Mouse (Mus musculus) R1 (cell line): ENCODE data around the gene Spin2g.
"Not testable (repeated sequence)": the region's sequence is repeated elsewhere in the genome, so short reads cannot be mapped to it uniquely, and the experiment has no call there.

Experiments used
- DNase-seq: peaks from one replicate; pipeline ENCODE4 v3.0.0-alpha.2; 2018; ENCODE audit warnings: low read depth, low spot score

Spin2g gene

GRCm38 (mm10) chrX:34238633-34239032, at the start of gene Spin2g:
Gene Spin2g, minus strand, starts transcription at chrX:34238733.
- not testable (repeated sequence) for DNase-seq
